Mouse (Mus musculus) MN1 (cell line): ENCODE measurements around the gene Tns1.

Source experiments
- DNase-seq: peaks from one replicate; pipeline ENCODE4 v3.0.0-alpha.2; 2016; ENCODE audit warnings: low spot score

Gene Tns1

DNA sequence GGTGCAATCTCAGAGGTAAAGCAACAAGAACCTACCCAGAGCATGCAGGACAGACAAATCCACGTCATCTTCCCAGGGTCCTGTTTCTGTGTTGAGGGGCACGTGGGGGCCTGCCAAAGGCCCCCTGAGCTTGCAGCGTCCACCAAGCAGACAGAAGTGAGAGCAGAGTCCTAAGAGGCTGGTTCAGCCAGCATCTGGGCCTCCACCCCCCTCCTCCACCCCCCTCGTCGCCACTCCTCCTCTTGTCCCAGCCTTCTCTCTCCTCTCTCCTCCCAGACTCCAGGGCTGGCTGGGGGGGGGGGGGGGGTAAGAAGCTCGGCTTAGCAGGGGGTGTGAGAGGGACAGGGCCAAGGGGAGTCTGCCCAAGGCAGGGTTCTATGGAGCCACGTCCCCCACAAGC is 33.1 kb downstream of the Tns1 start:
- DNase-seq, result no peak

DNA sequence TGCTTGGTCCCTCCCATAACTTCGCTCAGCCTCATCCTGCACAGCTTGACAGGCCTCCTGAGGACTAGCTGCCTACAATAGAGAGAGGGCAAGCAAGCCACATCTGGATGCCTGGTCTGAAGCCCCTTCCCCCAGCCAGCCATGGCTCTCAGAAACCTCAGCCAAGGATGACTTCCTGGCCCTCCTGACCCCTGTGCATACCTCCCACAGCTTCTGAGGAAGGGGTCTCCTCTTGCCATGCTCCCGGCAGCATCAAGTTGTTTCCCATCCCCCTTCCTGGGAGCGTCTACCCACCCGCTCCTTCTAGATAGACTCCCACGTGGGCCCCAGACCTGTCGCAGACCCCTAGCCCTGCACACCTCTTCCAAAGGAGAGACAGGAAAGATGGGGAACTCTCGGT is 33.9 kb downstream of the Tns1 start:
- no peak for DNase-seq

- DNase-seq, result no peak
These were observed 35.7 kb downstream of the Tns1 start for GRCm38 (mm10) chr1:74088569-74088968.

DNA sequence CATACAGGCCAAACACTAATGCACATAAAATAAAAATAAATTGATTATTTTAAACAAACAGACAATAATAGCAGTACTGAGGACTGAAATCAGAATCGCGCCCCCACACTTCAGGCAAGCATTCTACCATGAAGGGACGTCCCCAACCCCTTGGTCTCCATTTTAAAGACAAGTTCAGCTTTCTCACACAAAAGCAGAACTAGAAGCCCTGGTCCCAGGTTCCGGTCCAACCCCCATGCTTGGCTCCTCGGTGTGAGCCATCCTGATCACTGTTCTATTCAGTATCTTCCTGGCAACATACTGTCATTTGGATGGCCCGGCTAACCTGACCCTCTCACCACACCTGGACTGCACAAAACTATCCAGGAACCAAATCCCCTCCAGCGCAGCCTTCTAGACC is 38.7 kb downstream of the Tns1 start:
- no peak for DNase-seq

DNA sequence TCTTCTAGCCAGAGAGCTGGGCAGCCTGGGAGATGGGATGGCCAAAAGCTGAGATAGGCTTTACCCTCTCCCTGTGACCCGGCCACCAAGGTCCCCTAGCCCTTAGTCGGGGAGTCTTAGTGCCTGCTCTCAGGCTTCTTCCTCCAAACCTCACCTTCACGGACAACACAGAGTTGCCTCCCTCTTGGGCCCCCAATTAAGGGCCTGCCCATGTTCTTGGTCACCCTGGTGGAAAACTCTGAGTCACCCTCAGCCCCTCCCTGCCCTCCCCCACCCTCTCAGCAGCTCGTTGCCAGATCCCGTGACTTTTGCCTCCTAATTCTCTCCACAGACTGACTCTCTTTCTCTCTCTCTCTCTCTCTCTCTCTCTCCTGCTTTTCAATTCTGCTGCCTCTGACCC is 39.5 kb downstream of the Tns1 start:
- peak; percentile 31 for DNase-seq

GRCm38 (mm10) chr1:74084065-74084705 is 40.1 kb downstream of the Tns1 start:
- DNase-seq, result no peak

GRCm38 (mm10) chr1:74082841-74083463 is 41.3 kb downstream of the Tns1 start:
- DNase-seq, result peak; percentile 41

- no peak for DNase-seq
These were observed 42.7 kb downstream of the Tns1 start for GRCm38 (mm10) chr1:74081573-74081989.

DNA sequence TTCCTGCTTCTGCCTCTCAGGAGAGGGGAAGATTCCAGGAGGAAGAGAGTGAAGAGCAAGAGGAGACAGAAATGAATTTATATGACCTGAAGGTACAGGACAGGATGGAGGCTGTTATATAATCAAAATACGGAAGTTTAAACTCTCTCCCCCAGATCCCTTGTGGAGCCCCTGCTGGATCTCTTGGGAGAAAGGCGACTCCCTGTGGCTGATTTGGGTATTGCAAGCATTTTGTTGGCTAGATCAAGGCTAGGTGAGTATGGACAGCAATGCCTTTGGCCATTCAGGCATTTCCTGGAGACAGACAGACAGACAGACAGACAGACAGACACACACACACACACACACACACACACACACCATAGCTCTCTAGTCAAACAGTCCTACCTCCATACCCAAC is 46.9 kb downstream of the Tns1 start:
- peak; percentile 59 for DNase-seq

DNA sequence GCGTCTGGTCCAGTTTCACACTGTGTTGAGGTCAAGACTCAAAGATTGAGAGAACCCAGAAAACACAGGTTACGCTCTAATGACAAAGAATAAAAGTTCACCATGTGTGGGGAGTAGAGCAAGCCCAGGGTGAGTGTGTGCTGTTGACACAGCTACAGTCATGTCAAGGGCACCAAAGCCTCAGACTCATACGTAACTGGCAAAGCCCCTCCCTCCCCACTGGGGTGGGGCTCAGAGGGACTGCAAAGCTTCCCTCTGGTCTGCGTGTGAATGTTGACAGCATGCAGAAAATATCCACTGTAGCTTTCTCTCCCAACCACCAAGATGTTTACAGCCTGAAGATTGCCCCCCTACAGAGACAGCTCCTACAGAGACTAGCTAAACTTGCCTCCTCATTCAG is 48.0 kb downstream of the Tns1 start:
- DNase-seq, result no peak

DNA sequence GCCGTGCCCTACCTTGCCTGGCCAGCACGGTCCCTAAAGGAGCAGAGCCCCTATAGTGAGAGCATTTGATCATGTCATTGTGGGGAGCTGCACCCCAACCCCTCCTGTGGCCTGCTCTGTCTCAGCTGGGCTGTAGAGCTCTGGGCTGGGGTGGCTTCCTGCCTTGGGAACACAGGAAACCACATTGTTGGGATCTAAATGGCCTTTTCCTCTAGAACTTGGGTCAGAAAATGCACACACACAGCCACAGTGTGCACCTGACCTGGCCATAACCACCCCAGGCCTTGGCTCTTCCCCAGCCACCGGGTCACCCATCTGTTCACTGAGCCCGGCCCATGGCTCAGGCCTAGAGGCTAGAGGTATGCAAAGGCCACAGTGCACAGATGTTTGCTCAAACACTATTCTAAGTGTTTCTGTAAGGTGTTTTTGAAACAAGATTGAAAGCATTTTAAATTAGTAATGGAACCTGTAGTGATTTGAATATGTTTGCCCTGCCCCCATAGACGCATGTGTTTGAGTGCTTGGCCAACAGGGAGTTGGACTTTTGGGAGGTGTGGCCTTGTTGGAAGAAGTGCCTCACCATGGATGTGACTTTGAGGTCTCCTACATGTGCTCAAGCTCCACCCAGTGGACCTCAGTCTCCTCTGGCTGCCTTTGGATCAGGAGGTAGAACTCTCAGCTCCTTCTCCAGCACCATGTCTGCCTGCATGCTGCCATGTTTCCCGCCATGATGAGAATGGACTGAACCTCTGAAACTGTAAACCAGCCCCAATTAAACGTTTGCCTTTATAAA is 49.4 kb downstream of the Tns1 start:
- no peak for DNase-seq

DNA sequence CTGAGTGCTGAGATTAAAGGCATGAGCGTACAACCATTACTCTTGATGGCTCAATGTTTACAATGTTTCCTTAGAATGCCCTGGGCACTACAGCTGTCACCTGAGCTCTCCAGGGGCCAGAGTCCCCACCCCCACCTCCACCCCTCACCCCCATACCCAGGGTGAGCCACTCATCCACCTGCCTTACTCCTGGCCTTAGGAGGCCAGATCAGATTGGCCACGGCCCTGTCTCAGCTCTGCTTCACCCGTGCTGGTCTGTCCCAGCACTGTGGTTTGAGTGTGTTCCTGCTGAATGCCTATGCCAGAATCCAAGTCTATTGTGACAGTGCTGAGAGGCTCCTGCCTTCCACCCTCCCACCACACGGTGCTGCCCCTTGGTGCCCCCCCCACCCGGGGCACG is 50.5 kb downstream of the Tns1 start:
- no peak for DNase-seq

- DNase-seq, result no peak
These were observed 53.5 kb downstream of the Tns1 start for GRCm38 (mm10) chr1:74070745-74071144.

GRCm38 (mm10) chr1:74070001-74070551 is 54.2 kb downstream of the Tns1 start:
- no peak for DNase-seq

DNA sequence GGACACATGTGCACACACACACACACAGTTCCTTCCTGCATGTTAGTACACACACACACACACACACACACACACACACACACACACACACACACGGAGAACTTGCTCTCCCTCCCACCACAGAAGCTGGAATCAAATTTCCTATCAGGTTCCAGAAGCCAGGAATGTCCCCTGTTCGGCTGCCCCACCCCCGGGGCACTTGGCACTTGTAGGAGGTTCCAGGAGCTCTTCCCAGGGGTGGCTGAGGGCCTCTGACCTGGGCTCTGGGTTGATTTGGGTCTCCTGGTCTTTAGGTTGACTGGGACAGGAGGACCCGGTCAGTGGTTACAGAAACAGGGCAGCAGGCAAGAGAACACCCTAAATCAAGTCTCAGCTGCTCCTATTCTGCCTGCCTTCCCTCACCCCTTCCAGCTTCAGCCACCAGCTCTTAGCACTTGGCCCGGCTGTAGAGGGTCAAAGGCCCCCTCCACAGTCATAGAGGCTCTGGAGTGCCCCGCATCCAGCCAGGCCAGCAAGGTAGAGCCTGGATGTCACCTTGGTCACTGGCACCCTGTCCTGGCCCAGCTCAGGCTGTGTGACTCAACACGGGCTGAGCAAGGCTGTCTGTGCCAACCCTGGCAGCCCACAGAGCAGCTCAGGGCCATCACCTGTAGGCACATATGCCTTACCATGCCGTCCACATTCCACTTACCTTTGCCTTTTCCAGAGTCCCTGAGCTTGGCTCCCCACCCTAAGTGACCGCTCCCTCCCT is 55.0 kb downstream of the Tns1 start:
- no peak for DNase-seq

DNA sequence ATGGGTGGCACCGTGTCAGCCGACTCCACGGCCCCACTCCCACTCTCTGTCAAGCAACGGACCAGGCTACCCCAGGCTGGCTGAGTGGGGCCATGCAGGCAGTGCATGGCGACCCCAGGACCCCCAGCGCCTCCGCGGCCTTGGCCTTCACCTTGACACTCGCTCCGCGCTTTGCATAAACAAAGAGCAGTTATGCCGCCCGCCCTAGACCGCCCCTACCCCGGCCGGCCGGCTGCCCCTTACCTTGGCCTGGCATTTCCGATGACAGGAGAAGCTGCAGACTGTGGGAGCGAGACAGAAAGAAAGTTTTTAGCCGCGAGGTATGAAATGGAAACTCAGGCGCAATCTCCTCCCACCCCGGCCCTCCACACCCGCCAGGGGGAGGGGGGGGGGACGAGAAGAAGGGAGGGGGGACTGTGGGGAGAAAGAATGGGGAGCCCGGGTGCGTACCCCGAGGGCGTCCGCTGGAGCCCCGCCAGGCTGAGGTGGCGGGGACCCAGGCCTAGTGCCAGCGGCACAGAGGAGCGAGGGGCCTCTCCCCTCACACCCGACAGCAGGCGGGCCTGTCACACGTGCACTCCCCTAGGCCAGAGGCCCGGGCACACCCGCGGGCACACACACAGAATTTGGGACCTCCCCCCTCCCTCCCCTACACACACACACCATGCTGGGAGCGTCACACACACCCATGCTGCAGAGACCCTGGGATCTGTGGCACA is 55.7 kb downstream of the Tns1 start:
- no peak for DNase-seq

- DNase-seq, result no peak
These were observed 56.4 kb downstream of the Tns1 start for GRCm38 (mm10) chr1:74067866-74068265.

- DNase-seq, result no peak
These were observed 57.7 kb downstream of the Tns1 start for GRCm38 (mm10) chr1:74066576-74066975.

DNA sequence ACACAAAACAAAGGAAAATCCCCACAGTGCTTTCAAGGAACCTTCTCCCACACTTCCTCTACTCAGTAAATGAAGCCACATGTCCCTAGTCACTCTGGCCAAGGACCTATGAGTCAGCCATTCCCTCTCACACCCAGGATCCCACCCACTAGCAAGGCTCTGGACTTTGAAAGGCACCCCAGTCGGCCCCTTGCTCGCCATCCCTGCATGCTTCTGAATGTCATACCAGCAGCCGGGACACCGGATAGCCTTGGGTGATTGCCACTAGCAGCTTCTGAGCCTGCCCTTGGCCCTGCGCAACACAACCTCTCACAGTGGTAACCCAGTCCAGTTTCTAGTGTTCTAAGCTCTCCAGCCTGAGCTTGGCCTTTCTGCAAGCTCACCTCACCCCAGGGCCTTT is 58.2 kb downstream of the Tns1 start:
- no peak for DNase-seq

- no peak for DNase-seq
These were observed 64.2 kb downstream of the Tns1 start for GRCm38 (mm10) chr1:74060046-74060445.

- no peak for DNase-seq
These were observed 64.7 kb downstream of the Tns1 start for GRCm38 (mm10) chr1:74059552-74059951.

GRCm38 (mm10) chr1:74058771-74059170 is 65.5 kb downstream of the Tns1 start:
- DNase-seq, result no peak
